Mouse (Mus musculus): Measurements from ENCODE around the gene Cnga1.

Cnga1 gene

GRCm38 (mm10) chr5:72558716-72559526, 85.2 kb downstream of the Cnga1 start:
- in situ Hi-C loops (cut with MboI, MseI): loop anchor here (5.0 kb wide), 1 partner anchor 78 kb away; no protein-coding TSS in a partner anchor

GRCm38 (mm10) chr5:72556245-72556644, 87.8 kb downstream of the Cnga1 start:
- in situ Hi-C loops (cut with MboI, MseI): loop anchor here (5.0 kb wide), 1 partner anchor 81 kb away; no protein-coding TSS in a partner anchor

All from regulatory T cell (primary cell).